Mouse (Mus musculus) C2C12 (cell line): ENCODE data around the gene Pfkfb1.

Experiments
- CTCF ChIP-seq: IDR thresholded peaks from one replicate; pipeline ENCODE4 v1.5.1; 2011; ENCODE audit not compliant: control insufficient read depth, insufficient read depth, insufficient read length
- FOSL1 ChIP-seq: IDR thresholded peaks from one replicate; pipeline ENCODE4 v1.8.0; 2011; ENCODE audit warnings: mild to moderate bottlenecking, low read length; ENCODE audit not compliant: poor library complexity, insufficient read depth, severe bottlenecking
- MYOG ChIP-seq: IDR thresholded peaks from one replicate; pipeline ENCODE4 v1.6.1; 2011; ENCODE audit not compliant: control insufficient read depth, insufficient read length; ENCODE audit errors: extremely low read depth

GRCm38 (mm10) chrX:150598882-150599281, 10.9 kb downstream of the Pfkfb1 start:
- TF ChIP-seq CTCF (no peak), MYOG (no peak), FOSL1 (no peak)
